8 mouse cellular contexts compared by ENCODE assay signal in the genomic region with DNA sequence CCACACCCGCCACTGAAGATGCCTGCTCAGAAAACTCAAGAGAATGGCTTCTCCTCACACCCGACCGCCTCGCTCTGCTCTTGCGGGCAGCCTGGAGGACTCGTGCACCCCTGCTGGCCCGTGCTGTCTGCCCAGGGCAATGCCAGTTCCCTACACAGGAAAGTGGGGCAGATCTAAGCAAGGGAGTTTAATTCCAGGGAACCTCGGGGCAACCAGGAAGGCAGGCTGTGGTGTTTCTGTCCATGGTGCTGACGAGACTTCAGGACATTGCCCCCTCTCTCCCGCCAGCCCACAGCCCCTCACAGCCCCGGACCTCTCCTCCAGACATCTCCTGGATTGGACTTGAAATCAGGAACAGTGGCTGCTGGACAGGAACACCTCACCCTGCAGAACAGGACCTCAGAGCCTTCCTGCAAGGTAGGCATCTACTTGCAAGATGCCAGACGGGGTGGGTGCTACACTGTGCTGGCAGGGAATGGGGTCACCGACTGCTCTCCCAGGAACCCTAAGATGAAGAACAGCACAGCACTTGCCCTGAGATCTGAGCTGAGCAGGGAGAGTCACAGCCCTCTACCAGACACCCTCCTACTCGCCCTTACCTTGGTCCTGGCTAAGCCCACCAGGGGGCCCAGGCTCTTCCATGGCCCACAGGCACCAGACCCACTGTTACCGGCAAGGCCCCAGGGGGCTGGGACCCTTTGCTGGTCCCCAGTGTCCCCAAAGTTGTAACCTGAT. TPM values are rescaled to one million over a fixed set of nuclear protein-coding genes. Genes with fewer than 3 reads are reported as not detected.
DNase-seq lines count a peak whose midpoint lies in the region; ATAC-seq lines count a peak whose summit lies in the region.

No protein-coding gene starts in this region.

- peak; percentile 53 for ATAC-seq in granulocyte monocyte progenitor cell, adult 5-6 weeks (replicated peaks; ENCODE audit: poor library complexity, severe bottlenecking)
- ATAC-seq in activated CD4-positive, CD25-positive, alpha-beta regulatory T cell, adult 4 months, result no peak

- peak; percentile 24 for DNase-seq in ovary, postnatal 10 days (ENCODE audit: low spot score)
- no peak for DNase-seq in ovary, adult 18-20 months (ENCODE audit: low spot score)
- peak; percentile 80 for DNase-seq in cerebellum, adult 8-10 months
- DNase-seq in kidney, postnatal 4 days, result peak; percentile 77 to 82
- DNase-seq in neural tube, embryonic 10.5 days (ENCODE audit: extremely low spot score, low spot score), result peak; percentile 53
- DNase-seq in layer of hippocampus, postnatal 10 days (ENCODE audit: low spot score in 2 of 2), result no peak

RNA-seq across cellular contexts. Expression of a gene that starts 37.8 kb away (rescaled TPM):
- 0.30 TPM in 1 of 2 replicates, not detected in the other for total RNA-seq in granulocyte monocyte progenitor cell, adult 5-6 weeks (2014; fragmentation: Nextera tagmentation)
- not detected in 2 replicates for total RNA-seq in granulocyte monocyte progenitor cell, adult 5-6 weeks (2017)
- total RNA-seq in layer of hippocampus, postnatal 10 days (2021), result 10 to 100 TPM; 61.7 to 64.3 TPM
- not detected for polyA plus RNA-seq in activated CD4-positive, CD25-positive, alpha-beta regulatory T cell, adult 4 months (2017; shearing (Covaris generic))

RNA-seq across cellular contexts. Expression of a gene that starts 48.0 kb away (rescaled TPM):
- 10.5 and 11.0 TPM in 2 replicates for total RNA-seq in granulocyte monocyte progenitor cell, adult 5-6 weeks (2014; fragmentation: Nextera tagmentation)
- total RNA-seq in granulocyte monocyte progenitor cell, adult 5-6 weeks (2017), result 13.4 and 18.6 TPM in 2 replicates
- total RNA-seq in layer of hippocampus, postnatal 10 days (2021), result 10 to 100 TPM; 20.3 to 23.0 TPM
- polyA plus RNA-seq in activated CD4-positive, CD25-positive, alpha-beta regulatory T cell, adult 4 months (2017; shearing (Covaris generic)), result 1 to 10 TPM; 5.6 to 8.6 TPM

RNA-seq across cellular contexts. Expression of a gene that starts 54.8 kb away (rescaled TPM):
- 36.3 and 45.1 TPM in 2 replicates for total RNA-seq in granulocyte monocyte progenitor cell, adult 5-6 weeks (2014; fragmentation: Nextera tagmentation)
- total RNA-seq in granulocyte monocyte progenitor cell, adult 5-6 weeks (2017), result 17.3 and 20.8 TPM in 2 replicates
- total RNA-seq in layer of hippocampus, postnatal 10 days (2021), result 10 to 100 TPM; 26.9 to 31.9 TPM
- 10 to 100 TPM; 37.4 to 40.1 TPM for polyA plus RNA-seq in activated CD4-positive, CD25-positive, alpha-beta regulatory T cell, adult 4 months (2017; shearing (Covaris generic))

RNA-seq across cellular contexts. Expression of a gene that starts 58.0 kb away (rescaled TPM):
- total RNA-seq in granulocyte monocyte progenitor cell, adult 5-6 weeks (2014; fragmentation: Nextera tagmentation), result 0.85 TPM in 1 of 2 replicates, not detected in the other
- 0.52 TPM in 1 of 2 replicates, not detected in the other for total RNA-seq in granulocyte monocyte progenitor cell, adult 5-6 weeks (2017)
- total RNA-seq in layer of hippocampus, postnatal 10 days (2021), result 10 to 100 TPM; 75.7 to 81.7 TPM
- 1 to 10 TPM; 1.0 to 1.1 TPM for polyA plus RNA-seq in activated CD4-positive, CD25-positive, alpha-beta regulatory T cell, adult 4 months (2017; shearing (Covaris generic))

Comparison
In these comparisons a context has a peak if more than half of its experiments do, and no peak if none do; other contexts are left out.
1. DNase-seq: peak in ovary, postnatal 10 days (single experiment), cerebellum, adult 8-10 months (single experiment), kidney, postnatal 4 days (2 of 2) and neural tube, embryonic 10.5 days (single experiment); none in ovary, adult 18-20 months (single experiment) and layer of hippocampus, postnatal 10 days (0 of 2).
2. RNA of a gene that starts 37.8 kb away (total RNA-seq): 61.7 to 64.3 TPM in layer of hippocampus, postnatal 10 days; 0.30 TPM in granulocyte monocyte progenitor cell, adult 5-6 weeks; every median in the first group is over 10 times any median in the second.